Mouse (Mus musculus) brain, embryonic 14.5 days (tissue): ENCODE data around the gene Zmiz1.

Experiments
- CTCF ChIP-seq: fragments of 200-500 bp; IDR thresholded peaks from 2 replicates; pipeline ENCODE4 v1.5.1; 2012; ENCODE audit warnings: inconsistent platforms, mild to moderate bottlenecking, moderate library complexity, borderline replicate concordance; ENCODE audit not compliant: insufficient read depth, insufficient read length; ENCODE audit errors: extremely low read depth
- POLR2A ChIP-seq: fragments of 200-500 bp; IDR thresholded peaks from 2 replicates; pipeline ENCODE4 v1.6.1; 2012; ENCODE audit warnings: mild to moderate bottlenecking, inconsistent platforms, borderline replicate concordance; ENCODE audit not compliant: poor library complexity, insufficient read depth, insufficient read length, severe bottlenecking; ENCODE audit errors: extremely low read depth

DNA sequence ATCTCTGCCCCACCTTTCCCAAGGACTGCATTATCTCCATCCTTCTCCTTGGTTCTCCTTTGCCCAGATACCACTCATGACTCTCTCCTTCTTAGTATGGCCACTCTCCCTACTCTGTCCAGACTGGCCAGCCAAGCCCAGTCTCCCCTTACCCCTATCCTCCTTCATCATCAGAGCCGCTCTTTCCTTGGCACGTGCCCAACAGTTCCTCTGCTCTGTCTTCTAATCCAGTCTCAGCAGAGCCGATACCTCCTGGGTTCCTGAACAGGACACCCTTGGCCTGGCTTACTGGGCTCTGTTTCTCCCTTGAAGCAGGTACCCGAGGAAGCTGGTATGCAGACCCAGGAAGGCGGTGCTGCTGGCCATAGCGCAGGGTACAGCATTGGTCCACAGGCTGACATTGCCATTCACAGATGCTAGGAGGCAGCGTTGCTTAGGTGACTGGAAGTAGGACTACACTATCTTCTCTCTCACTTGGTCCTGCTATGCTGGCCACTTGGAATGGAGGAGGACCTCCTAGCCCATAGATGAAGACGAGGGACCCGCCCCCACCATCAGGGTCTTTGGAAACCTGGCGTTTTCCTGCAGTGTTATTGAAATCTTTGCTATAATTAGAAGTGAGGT is 80.6 kb downstream of the Zmiz1 start:
- no peak for TF ChIP-seq CTCF
- TF ChIP-seq POLR2A = no peak
